Mouse (Mus musculus) MEL (cell line): Measurements from ENCODE around the gene Hcfc1r1. TPM values are rescaled to one million over a fixed set of nuclear protein-coding genes. Genes with fewer than 3 reads are reported as not detected.

Experiments
- DNase-seq: peaks from one replicate; pipeline ENCODE4 v3.0.0; 2011; ENCODE audit warnings: low read depth, low spot score
- H3K27ac ChIP-seq: 2 replicates; pipeline ENCODE4 v1.5.1; 2012; ENCODE audit warnings: low read depth, mild to moderate bottlenecking, control low read depth, low read length, moderate library complexity; ENCODE audit not compliant: control insufficient read depth
- H3K27me3 ChIP-seq, 2 experiments: fragments of 150-350 bp in 1 of 2; sonication (generic) in 1 of 2; 2 replicates each; pipeline ENCODE4 v1.6.1; 2012; ENCODE audit warnings: low read length in 2 of 2, mild to moderate bottlenecking in 2 of 2, improper control_type of control experiment in 1 of 2, moderate library complexity in 1 of 2; ENCODE audit not compliant: insufficient read depth in 2 of 2, control insufficient read depth in 1 of 2
- H3K36me3 ChIP-seq, 2 experiments: 2 replicates each; pipeline ENCODE4 v1.6.1; 2012 to 2014; ENCODE audit warnings: low read length in 2 of 2, improper control_type of control experiment in 1 of 2, inconsistent platforms in 1 of 2, mild to moderate bottlenecking in 1 of 2; ENCODE audit not compliant: insufficient read depth in 2 of 2, control insufficient read depth in 1 of 2
- H3K4me1 ChIP-seq, 2 experiments: fragments of 150-350 bp in 1 of 2; sonication (generic) in 1 of 2; 2 replicates each; pipeline ENCODE4 v1.6.1; 2012; ENCODE audit warnings: low read length in 2 of 2, improper control_type of control experiment in 1 of 2, mild to moderate bottlenecking in 1 of 2; ENCODE audit not compliant: insufficient read depth in 2 of 2, control insufficient read depth in 1 of 2
- H3K4me3 ChIP-seq, 2 experiments: fragments of 150-350 bp in 1 of 2; sonication (generic) in 1 of 2; 2 replicates each; pipeline ENCODE4 v1.5.1; 2012; ENCODE audit warnings: low read depth in 2 of 2, low read length in 2 of 2, mild to moderate bottlenecking in 2 of 2, moderate library complexity in 2 of 2, control low read depth in 1 of 2, improper control_type of control experiment in 1 of 2; ENCODE audit not compliant: control insufficient read depth in 1 of 2, insufficient read depth in 1 of 2
- H3K79me2 ChIP-seq: 2 replicates; pipeline ENCODE4 v1.6.1; 2012; ENCODE audit warnings: mild to moderate bottlenecking, low read length, moderate library complexity; ENCODE audit not compliant: control insufficient read depth, poor library complexity, insufficient read depth
- H3K9ac ChIP-seq: 2 replicates; pipeline ENCODE4 v1.6.1; 2012; ENCODE audit warnings: low read depth, mild to moderate bottlenecking, control low read depth, low read length, moderate library complexity; ENCODE audit not compliant: control insufficient read depth, poor library complexity, severe bottlenecking
- H3K9me3 ChIP-seq: fragments of 150-350 bp; sonication (generic); replicated peaks from 2 replicates; pipeline ENCODE4 v1.6.1; 2012; ENCODE audit warnings: mild to moderate bottlenecking, low read length, improper control_type of control experiment, moderate library complexity; ENCODE audit not compliant: insufficient read depth
- BHLHE40 ChIP-seq: IDR thresholded peaks from 2 replicates; pipeline ENCODE4 v1.6.1; 2012; ENCODE audit warnings: low read depth, mild to moderate bottlenecking, inconsistent platforms, low read length, improper control_type of control experiment, borderline replicate concordance
- CHD1 ChIP-seq: IDR thresholded peaks from 2 replicates; pipeline ENCODE4 v1.6.1; 2012; ENCODE audit warnings: low read depth, mild to moderate bottlenecking, inconsistent platforms, low read length, improper control_type of control experiment
- CHD2 ChIP-seq: IDR thresholded peaks from 2 replicates; pipeline ENCODE4 v1.6.1; 2011; ENCODE audit warnings: low read length, improper control_type of control experiment
- E2F4 ChIP-seq: IDR thresholded peaks from 2 replicates; pipeline ENCODE4 v1.6.1; 2011; ENCODE audit warnings: low read depth, low read length, improper control_type of control experiment, borderline replicate concordance
- ELF1 ChIP-seq: IDR thresholded peaks from 2 replicates; pipeline ENCODE4 v1.6.1; 2014; ENCODE audit warnings: low read depth, mild to moderate bottlenecking, inconsistent platforms, low read length, improper control_type of control experiment, moderate library complexity
- EP300 ChIP-seq, 2 experiments: IDR thresholded peaks; 2 replicates each; pipeline ENCODE4 v1.6.1; 2011; ENCODE audit warnings: improper control_type of control experiment in 2 of 2, low read length in 2 of 2, low read depth in 1 of 2, mild to moderate bottlenecking in 1 of 2
- GABPA ChIP-seq: IDR thresholded peaks from 2 replicates; pipeline ENCODE4 v1.6.1; 2012; ENCODE audit warnings: low read depth, mild to moderate bottlenecking, inconsistent platforms, low read length, improper control_type of control experiment, moderate library complexity
- GATA1 ChIP-seq: IDR thresholded peaks from 2 replicates; pipeline ENCODE4 v1.6.1; 2011; ENCODE audit warnings: low read depth, low read length, improper control_type of control experiment
- HCFC1 ChIP-seq: IDR thresholded peaks from 2 replicates; pipeline ENCODE4 v1.6.1; 2012; ENCODE audit warnings: low read depth, mild to moderate bottlenecking, inconsistent platforms, low read length, improper control_type of control experiment, moderate library complexity
- KAT2A ChIP-seq: conservative IDR thresholded peaks from 2 replicates; pipeline ENCODE4 v1.6.1; 2012; ENCODE audit warnings: low read depth, low read length, improper control_type of control experiment, inconsistent platforms
- MAFK ChIP-seq: IDR thresholded peaks from 2 replicates; pipeline ENCODE4 v1.6.1; 2011; ENCODE audit warnings: low read depth, mild to moderate bottlenecking, low read length, improper control_type of control experiment, borderline replicate concordance
- MAZ ChIP-seq: IDR thresholded peaks from 2 replicates; pipeline ENCODE4 v1.6.1; 2012; ENCODE audit warnings: low read depth, mild to moderate bottlenecking, inconsistent platforms, low read length, improper control_type of control experiment
- MEF2A ChIP-seq: IDR thresholded peaks from 2 replicates; pipeline ENCODE4 v1.6.1; 2014; ENCODE audit warnings: low read depth, mild to moderate bottlenecking, inconsistent platforms, low read length, improper control_type of control experiment; ENCODE audit not compliant: poor library complexity, insufficient replicate concordance, severe bottlenecking; ENCODE audit errors: extremely low read depth
- MXI1 ChIP-seq: IDR thresholded peaks from 2 replicates; pipeline ENCODE4 v1.6.1; 2011; ENCODE audit warnings: mild to moderate bottlenecking, low read depth, low read length, improper control_type of control experiment
- MYB ChIP-seq: IDR thresholded peaks from 2 replicates; pipeline ENCODE4 v1.6.1; 2011; ENCODE audit warnings: mild to moderate bottlenecking, low read depth, low read length, improper control_type of control experiment
- NELFE ChIP-seq: IDR thresholded peaks from 2 replicates; pipeline ENCODE4 v1.6.1; 2011; ENCODE audit warnings: low read depth, low read length, improper control_type of control experiment
- NRF1 ChIP-seq: IDR thresholded peaks from 2 replicates; pipeline ENCODE4 v1.6.1; 2014; ENCODE audit warnings: low read depth, mild to moderate bottlenecking, inconsistent platforms, low read length, improper control_type of control experiment, moderate library complexity; ENCODE audit not compliant: poor library complexity, insufficient read depth, severe bottlenecking
- POLR2A ChIP-seq, 2 experiments: IDR thresholded peaks; 2 replicates each; pipeline ENCODE4 v1.6.1; 2011 to 2012; ENCODE audit warnings: low read length in 2 of 2, mild to moderate bottlenecking in 2 of 2, control low read depth in 1 of 2, improper control_type of control experiment in 1 of 2, low read depth in 1 of 2, moderate library complexity in 1 of 2; ENCODE audit not compliant: control insufficient read depth in 1 of 2, insufficient read depth in 1 of 2, poor library complexity in 1 of 2
- POLR2AphosphoS2 ChIP-seq: IDR thresholded peaks from 2 replicates; pipeline ENCODE4 v1.6.1; 2011; ENCODE audit warnings: low read length, improper control_type of control experiment
- POLR2AphosphoS5 ChIP-seq: IDR thresholded peaks from 2 replicates; pipeline ENCODE4 v1.6.1; 2012; ENCODE audit warnings: low read depth, borderline replicate concordance, mild to moderate bottlenecking, inconsistent platforms, low read length, moderate library complexity, mixed read lengths
- RAD21 ChIP-seq: IDR thresholded peaks from 2 replicates; pipeline ENCODE4 v1.6.1; 2011; ENCODE audit warnings: mild to moderate bottlenecking, low read depth, low read length, improper control_type of control experiment
- SIN3A ChIP-seq: IDR thresholded peaks from 2 replicates; pipeline ENCODE4 v1.6.1; 2012; ENCODE audit warnings: low read length, improper control_type of control experiment, inconsistent platforms
- SMC3 ChIP-seq: IDR thresholded peaks from 2 replicates; pipeline ENCODE4 v1.6.1; 2011; ENCODE audit warnings: low read depth, low read length, improper control_type of control experiment
- TBP ChIP-seq: IDR thresholded peaks from 2 replicates; pipeline ENCODE4 v1.8.0; 2011; ENCODE audit warnings: low read depth, low read length, improper control_type of control experiment
- USF1 ChIP-seq: IDR thresholded peaks from 2 replicates; pipeline ENCODE4 v1.6.1; 2014; ENCODE audit warnings: low read depth, mild to moderate bottlenecking, inconsistent platforms, low read length, improper control_type of control experiment, moderate library complexity
- USF2 ChIP-seq, 2 experiments: IDR thresholded peaks; 2 replicates each; pipeline ENCODE4 v1.6.1; 2011 to 2012; ENCODE audit warnings: improper control_type of control experiment in 2 of 2, low read length in 2 of 2, borderline replicate concordance in 1 of 2, inconsistent platforms in 1 of 2, low read depth in 1 of 2, mild to moderate bottlenecking in 1 of 2; ENCODE audit not compliant: insufficient read depth in 1 of 2
- ZC3H11A ChIP-seq: IDR thresholded peaks from 2 replicates; pipeline ENCODE4 v1.6.1; 2012; ENCODE audit warnings: low read depth, mild to moderate bottlenecking, inconsistent platforms, low read length, improper control_type of control experiment
- ZKSCAN1 ChIP-seq: IDR thresholded peaks from 2 replicates; pipeline ENCODE4 v1.6.1; 2012; ENCODE audit warnings: low read depth, mild to moderate bottlenecking, inconsistent platforms, low read length, improper control_type of control experiment, moderate library complexity
- ZMIZ1 ChIP-seq: IDR thresholded peaks from 2 replicates; pipeline ENCODE4 v1.6.1; 2012; ENCODE audit warnings: low read depth, mild to moderate bottlenecking, inconsistent platforms, low read length, improper control_type of control experiment, moderate library complexity
- ZNF384 ChIP-seq: IDR thresholded peaks from 2 replicates; pipeline ENCODE4 v1.6.1; 2012; ENCODE audit warnings: low read depth, mild to moderate bottlenecking, inconsistent platforms, low read length, improper control_type of control experiment
- polyA plus RNA-seq, 2 experiments: library from polyadenylated mRNA; stranded (reverse) in 1 of 2; unstranded in 1 of 2; fragments of >175 nt in 1 of 2; fragments of >200 nt in 1 of 2; gene quantifications; 2 replicates each; pipeline versions ENCODE4 v1.2.1 to v1.2.4; 2012; ENCODE audit warnings: low replicate concordance in 2 of 2, low read depth in 1 of 2; ENCODE audit not compliant: insufficient read length in 2 of 2, insufficient read depth in 1 of 2, missing spikeins in 1 of 2
- total RNA-seq: library from RNA; depleted of rRNA; stranded (reverse); fragments of 300-350 nt; gene quantifications from 2 replicates; pipeline ENCODE4 v1.2.3, GENCODE M21; 2012

The Hcfc1r1 gene
- total and polyA plus RNA-seq, 3 experiments: 15.6 to 81.6 TPM; not detected in 1

GRCm38 (mm10) chr17:23658450-23658849 is 14.9 kb upstream of the Hcfc1r1 start:
- peak; percentile 77 for TF ChIP-seq ZNF384
- TF ChIP-seq KAT2A: no peak
- no peak for TF ChIP-seq RAD21
- Histone ChIP-seq H3K27me3 (peaks cover 0 to 2% of the 10 kb centered on the region in 2 experiments; a peak in 3 of 4 replicates), H3K4me3 (no peak overlapping the region), H3K9me3 (no peaks in the 10 kb centered on the region), H3K9ac (no peak overlapping the region), H3K36me3 (no peaks in the 10 kb centered on the region), H3K27ac (no peak overlapping the region), H3K4me1 (no peaks in the 10 kb centered on the region), H3K79me2 (no peaks in the 10 kb centered on the region)
- DNase-seq: no peak

- Histone ChIP-seq H3K27me3 (no peaks in the 10 kb centered on the region; a peak in 2 of 4 replicates), H3K79me2 (no peaks in the 10 kb centered on the region), H3K9ac (no peak within 1 kb of the TSS), H3K9me3 (no peaks in the 10 kb centered on the region), H3K27ac (no peak within 1 kb of the TSS), H3K4me3 (no peak within 1 kb of the TSS), H3K4me1 (peaks cover 0 to 4% of the 10 kb centered on the region in 2 experiments; a peak in 2 of 4 replicates), H3K36me3 (no peaks in the 10 kb centered on the region)
- DNase-seq: no peak
- TF ChIP-seq NRF1 (no peak), BHLHE40 (no peak), KAT2A (no peak), ZKSCAN1 (peak; percentile 91), USF1 (no peak), ELF1 (no peak), HCFC1 (no peak), POLR2AphosphoS2 (no peak), TBP (no peak), SMC3 (peak; percentile 62), RAD21 (peak; percentile 20), ZNF384 (no peak), E2F4 (no peak), CHD1 (no peak), GATA1 (no peak), GABPA (no peak), EP300 (IDR thresholded peaks at IDR 0.05; ENCODE audit: low read depth in 1 of 2, low read length in 2 of 2) (no peak), MEF2A (no peak), MAFK (no peak), SIN3A (no peak), MYB (no peak), CHD2 (no peak), POLR2AphosphoS5 (no peak), MAZ (no peak), POLR2A (IDR thresholded peaks at IDR 0.05; ENCODE audit: control insufficient read depth in 1 of 2, insufficient read depth in 1 of 2, low read depth in 1 of 2, low read length in 2 of 2, poor library complexity in 1 of 2) (no peak), NELFE (no peak), ZMIZ1 (no peak), MXI1 (no peak), ZC3H11A (0 out of 2 replicates have a peak, but pooled peaks have one; percentile 10), USF2 (IDR thresholded peaks at IDR 0.05; ENCODE audit: borderline replicate concordance in 1 of 2, insufficient read depth in 1 of 2, low read depth in 1 of 2, low read length in 2 of 2) (no peak)
Observed at GRCm38 (mm10) chr17:23660117-23660875, 13.1 kb upstream of the Hcfc1r1 start, which contains the start of gene Bicdl2. Gene Bicdl2, plus strand, starts transcription at chr17:23660506.
